Mouse (Mus musculus) yolk sac, embryonic 10.5 days (tissue): ENCODE measurements around the gene Spag9.

Experiments used
- DNase-seq: peaks from one replicate; pipeline ENCODE4 v3.0.0-alpha.2; 2017; ENCODE audit warnings: low spot score

Gene Spag9

DNA sequence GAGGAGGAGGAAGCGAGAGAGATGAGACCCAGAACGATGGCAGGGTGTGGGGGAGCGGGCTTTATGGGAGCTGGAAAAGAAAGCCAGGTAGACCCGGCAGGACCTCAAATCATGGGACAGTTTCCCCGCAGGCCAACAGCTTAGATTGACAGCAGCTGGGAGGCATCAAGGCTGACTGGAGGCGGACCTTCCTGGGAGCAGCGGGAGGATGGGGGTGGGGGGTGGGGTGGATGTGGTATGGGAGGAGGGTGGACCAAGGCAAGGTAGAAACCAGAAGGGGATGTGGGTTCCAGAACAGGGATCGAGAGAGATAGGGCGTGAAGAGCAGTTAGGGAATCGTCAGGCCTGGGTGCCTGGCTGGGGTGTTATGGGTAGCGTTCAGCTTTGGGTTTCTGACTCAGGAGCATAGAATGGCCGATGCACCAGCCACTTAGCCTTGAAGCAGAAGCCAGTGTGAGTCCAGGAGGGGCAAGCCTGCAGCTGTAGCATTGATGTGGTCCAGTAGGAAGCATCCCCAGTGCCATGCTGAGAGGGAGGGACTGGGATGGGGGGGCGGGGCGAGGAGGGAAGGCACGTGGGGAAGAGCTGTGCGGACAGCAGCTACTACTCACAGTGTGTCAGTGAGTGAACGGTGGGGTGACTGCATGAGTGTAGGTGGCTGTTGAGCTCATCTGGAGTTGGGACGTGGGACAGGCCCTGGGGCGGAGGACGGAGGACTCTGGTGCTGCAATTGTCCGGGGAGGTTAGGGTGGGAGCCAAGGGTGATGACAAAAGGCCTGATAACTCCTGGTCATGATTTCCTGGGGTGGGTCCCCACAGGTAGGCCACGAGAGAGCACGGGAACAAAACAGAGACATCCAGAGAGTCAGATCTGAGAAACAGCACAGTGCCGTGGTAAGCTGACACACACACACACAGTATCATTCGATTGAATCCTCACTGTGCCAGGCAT is 154.9 kb downstream of the Spag9 start:
- no peak for DNase-seq

DNA sequence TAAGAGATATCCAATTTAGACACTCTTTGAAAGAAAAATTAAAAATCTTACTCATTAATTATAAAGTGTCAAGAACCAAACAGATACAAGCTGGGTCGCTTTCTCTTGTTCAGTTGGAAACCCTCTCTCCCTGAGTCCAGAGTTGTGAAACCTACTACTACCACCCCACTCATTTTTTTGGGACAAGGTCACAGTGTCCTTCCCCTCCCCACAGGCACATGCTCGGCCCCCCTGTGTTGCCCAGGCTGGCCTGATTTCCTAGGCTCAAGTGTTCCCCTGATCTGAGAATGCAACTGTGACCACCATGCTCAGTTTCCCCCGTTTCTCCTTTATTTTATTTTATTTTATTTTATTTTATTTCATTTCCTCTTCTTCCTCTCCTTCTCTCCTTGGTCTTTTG is 158.3 kb downstream of the Spag9 start:
- no peak for DNase-seq

DNA sequence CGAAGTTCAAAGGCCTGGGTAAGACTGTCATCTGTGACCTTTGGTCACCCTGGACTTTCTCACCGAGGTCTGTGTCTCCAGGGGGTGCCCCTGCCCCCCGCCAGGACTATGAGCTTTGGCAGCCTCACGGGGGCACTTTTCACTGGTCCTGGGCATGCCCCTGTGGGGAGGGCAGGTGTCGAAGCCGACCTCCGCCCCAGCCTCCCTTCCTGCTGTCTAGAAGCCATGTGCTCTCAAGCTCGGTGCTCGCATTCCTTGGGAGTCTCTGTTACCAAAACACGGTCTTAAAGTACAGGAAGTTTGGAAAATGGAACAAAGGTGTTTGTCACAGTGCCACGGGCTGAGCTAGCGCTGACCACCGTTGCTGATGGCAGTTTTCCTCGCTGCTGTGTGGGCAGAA is 162.6 kb downstream of the Spag9 start:
- DNase-seq = no peak

- DNase-seq = no peak
These were observed 163.4 kb downstream of the Spag9 start for GRCm38 (mm10) chr11:94159066-94159880.

- no peak for DNase-seq
These were observed 164.1 kb downstream of the Spag9 start for GRCm38 (mm10) chr11:94159911-94160415.

- DNase-seq = peak; percentile 70
These were observed 164.8 kb downstream of the Spag9 start for GRCm38 (mm10) chr11:94160443-94161266.

- DNase-seq = no peak
These were observed 165.4 kb downstream of the Spag9 start for GRCm38 (mm10) chr11:94161267-94161646.

- no peak for DNase-seq
These were observed 166.1 kb downstream of the Spag9 start for GRCm38 (mm10) chr11:94161867-94162581.

DNA sequence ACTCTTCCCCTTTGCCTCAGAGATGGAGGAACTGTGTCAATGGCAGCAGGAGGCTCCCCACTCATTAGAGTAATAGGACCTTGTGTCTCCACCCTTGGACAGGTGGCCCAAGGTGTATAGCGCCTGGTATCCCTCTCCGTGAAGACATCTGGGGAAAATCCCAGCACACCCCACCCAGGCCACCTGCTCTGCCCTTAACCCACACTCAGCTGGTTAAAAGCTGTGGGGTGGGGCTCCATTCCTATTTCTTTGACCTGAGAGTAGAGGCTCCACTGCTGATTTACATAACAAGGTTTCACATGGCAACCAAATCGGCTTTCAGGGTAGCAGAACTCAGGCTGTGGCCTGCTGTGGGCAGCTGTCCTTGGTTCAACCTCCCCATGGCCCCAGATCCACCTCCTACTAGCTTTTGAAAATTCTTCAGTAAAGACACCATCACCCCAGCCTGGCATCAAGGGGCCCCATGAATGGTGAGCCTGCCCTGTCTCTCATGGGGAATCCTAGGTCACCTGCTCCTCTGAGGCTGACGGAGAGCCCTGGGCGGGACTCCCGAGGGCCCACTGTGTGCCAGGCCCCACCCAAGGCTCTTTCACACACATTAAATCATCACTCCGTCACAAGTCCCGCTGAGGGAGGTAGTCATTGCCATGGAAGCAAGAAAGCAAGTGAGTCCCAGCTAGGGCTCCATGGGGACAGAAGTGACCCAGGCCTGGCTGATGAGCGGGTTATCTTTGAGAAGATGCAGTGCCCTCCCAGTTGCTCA is 167.3 kb downstream of the Spag9 start:
- DNase-seq = no peak

DNA sequence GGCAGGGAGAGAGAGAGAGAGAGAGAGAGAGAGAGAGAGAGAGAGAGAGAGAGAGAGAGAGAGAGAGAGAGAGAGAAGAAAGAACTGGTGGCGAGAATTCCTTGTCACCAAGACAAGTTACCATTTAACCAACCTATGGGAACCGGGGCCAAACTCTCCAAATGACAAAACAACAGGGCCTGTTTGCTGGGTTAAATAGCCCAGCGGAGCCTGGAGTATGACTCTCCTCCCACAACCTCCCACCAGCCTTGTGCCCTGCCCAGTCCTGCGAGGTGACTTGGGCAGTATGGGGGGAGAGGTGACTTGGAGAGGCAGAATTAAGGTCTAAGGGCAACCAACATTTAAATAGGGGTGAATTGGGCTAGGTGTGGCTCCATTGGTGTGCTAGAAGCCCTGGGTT is 169.9 kb downstream of the Spag9 start:
- DNase-seq = no peak

- DNase-seq = no peak
These were observed 172.3 kb downstream of the Spag9 start for GRCm38 (mm10) chr11:94168238-94168637.

DNA sequence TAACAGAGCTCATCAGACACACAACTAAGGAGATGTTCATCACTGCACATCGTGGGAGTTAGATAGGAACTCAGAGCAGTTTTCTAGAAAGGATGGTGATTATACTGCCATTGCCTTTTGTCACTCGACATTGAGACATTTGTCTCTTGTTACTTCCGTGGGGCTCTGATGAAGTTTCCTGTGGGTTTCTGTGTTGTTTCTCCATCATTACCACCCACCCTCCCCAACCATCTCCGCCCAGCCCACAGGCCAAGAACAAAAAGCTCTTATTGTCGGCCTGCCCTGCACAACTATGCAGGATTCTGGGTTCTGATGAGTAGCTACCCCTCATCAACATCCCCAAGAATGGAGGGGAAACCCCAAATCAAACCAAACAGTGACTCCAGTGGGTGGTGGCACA is 173.7 kb downstream of the Spag9 start:
- no peak for DNase-seq

- DNase-seq = no peak
These were observed 175.8 kb downstream of the Spag9 start for GRCm38 (mm10) chr11:94171691-94172090.

GRCm38 (mm10) chr11:94172186-94172585 is 176.3 kb downstream of the Spag9 start:
- DNase-seq = no peak

DNA sequence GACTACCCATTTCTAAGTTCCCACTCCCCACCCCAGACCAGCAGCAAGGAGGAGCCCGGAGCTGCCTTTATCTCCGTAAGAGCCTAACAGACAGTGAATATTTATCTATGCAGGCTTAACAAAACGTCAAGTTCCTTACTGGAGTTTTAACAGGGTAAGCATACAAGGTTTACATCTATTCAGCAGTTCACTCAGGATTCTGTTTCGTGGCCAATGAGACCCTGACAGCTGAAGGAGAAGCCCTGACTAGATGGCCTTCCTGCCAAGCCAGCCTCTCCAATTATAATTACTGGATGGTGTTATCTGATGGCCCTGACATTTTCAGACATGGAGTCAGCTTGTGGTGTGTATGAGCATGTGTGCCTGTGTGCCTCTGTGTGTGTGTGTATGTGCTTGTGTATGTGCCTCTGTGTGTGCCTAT is 177.8 kb downstream of the Spag9 start:
- DNase-seq = no peak

DNA sequence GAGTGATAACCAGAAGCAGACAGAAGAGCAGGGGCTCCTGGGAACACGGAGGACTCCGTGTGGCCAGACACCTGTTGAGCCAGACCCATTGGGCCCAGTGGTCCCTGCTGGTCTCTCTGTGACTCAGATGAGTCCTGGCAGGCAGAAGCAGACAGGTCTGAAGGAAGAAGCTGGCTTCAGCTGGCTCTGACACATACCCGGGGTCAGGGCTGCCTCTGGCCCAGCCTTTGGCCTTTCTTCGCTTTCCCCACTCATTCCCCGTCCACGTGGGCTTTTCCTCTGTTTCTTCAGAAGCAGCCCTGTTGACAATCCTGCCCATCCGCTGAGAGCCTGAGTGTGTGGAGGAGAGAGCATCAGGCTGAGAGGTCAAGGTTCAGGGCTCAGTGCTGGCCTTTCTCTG is 179.4 kb downstream of the Spag9 start:
- peak; percentile 49 for DNase-seq
